Mouse (Mus musculus) brain, embryonic 14.5 days (tissue): ENCODE results near the gene Ankzf1.
A peak's percentile ranks its signal among the peaks of the same experiment; 100 is the strongest.

ENCODE experiments used
- CTCF ChIP-seq: fragments of 200-500 bp; IDR thresholded peaks from 2 replicates; pipeline ENCODE4 v1.5.1; 2012; ENCODE audit warnings: inconsistent platforms, mild to moderate bottlenecking, moderate library complexity, borderline replicate concordance; ENCODE audit not compliant: insufficient read depth, insufficient read length; ENCODE audit errors: extremely low read depth
- POLR2A ChIP-seq: fragments of 200-500 bp; IDR thresholded peaks from 2 replicates; pipeline ENCODE4 v1.6.1; 2012; ENCODE audit warnings: mild to moderate bottlenecking, inconsistent platforms, borderline replicate concordance; ENCODE audit not compliant: poor library complexity, insufficient read depth, insufficient read length, severe bottlenecking; ENCODE audit errors: extremely low read depth

- TF ChIP-seq POLR2A (peak; percentile 95), CTCF (peak; percentile 60; the same call in 1 of the 2 replicates)
Measured at GRCm38 (mm10) chr1:75142301-75143261, 49.4 kb upstream of the Ankzf1 start, which contains the start of the genes Cnppd1 and Retreg2.
